Mouse (Mus musculus) thymus, postnatal 25 days (tissue): ENCODE measurements around the gene Gm20388.

Source experiments
- DNase-seq: peaks from one replicate; pipeline ENCODE4 v3.0.0; 2022

The Gm20388 gene

DNA sequence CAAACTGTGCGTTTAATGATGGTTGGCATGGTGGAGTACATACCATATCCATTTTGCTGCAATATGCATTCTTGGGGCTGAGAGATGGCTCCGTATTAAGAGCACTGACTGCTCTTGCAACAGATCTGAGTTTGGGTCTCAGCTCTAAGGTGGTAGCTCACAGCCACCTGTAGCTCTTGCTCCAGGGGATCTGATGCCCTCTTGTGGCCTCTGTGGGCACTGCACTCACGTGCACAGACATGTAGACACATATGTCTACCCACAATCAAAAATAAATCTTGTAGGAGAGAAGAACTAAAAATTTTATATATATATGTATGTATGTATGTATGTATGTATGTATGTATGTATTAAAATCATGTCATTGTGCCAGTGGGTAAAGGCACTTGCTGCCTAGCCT is 1307.8 kb downstream of the Gm20388 start:
- peak; percentile 27 for DNase-seq

DNA sequence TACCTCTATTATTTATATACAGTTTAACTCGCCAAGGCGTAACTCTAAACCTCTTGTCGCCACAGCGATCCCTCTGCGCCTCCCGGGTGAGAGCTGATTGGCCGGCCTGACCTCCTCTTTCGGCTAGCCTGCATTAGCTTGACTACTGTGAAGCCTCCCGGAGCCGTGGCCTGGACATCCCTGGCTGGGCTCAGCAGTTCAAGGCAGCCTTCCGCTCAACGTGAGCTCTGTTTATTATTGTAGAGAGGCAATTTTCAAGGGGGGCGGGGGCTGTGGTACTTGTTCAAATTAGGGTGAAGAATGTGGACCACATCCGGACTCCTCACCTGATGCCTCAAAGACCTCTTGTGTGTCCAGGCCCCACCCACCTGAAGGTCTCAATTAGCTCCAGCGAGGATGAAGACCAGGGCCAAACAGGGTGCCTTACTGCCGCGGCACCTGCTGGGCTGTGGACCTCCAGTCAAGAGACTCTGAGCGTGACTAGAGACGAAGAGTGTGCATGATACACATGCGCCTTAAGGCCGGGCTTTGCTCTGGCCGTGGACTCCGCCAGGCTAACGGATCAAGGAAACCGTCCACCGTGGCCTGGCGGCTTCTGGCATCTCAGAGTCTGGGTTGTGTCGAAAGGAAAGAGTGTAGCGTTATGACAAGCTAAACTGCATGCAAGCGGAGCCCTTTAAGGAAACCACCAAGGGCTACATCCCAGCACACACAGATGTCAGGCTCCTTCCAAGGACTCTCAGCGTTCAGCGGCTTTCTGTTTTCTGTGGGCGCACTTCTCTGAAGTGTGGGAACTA is 1309.7 kb downstream of the Gm20388 start:
- DNase-seq, result no peak

DNA sequence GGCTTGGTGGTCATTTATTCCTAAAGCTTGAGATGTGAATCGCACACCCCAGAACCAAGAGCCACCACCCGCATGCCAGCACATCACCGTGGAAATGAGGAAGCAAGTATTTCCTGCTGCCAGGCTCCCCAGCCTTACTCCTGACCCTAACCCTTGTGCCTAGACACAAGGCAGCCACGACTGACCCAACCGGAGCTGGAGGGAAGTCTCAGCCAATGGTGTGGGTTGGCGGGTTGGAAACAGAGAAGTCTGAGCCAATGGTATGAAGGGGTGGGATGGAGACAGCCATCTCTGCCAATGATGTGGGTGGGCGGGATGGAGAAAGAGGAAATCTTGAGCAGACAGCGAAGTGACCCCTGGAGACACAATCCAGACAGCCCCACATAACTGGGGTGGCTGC is 1314.1 kb downstream of the Gm20388 start:
- DNase-seq, result no peak

DNA sequence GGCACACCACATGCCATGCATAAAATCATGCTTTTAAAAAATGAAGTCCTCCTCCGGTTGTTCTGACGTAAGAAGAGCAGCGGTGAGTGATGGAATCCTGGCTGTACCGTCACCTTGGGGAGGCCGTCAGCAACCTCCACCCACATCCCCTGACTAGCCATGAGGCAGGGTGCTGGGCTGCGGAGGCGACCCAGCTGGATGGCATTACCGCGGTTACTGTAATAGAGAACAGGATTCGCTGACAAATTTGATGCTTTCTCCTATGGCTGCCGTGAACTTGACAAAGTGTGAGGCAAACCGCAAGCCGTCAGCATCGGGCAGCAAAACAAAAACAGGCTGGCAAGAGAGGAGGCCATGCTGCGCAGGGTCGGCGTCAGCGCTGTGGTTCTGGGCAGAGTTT is 1317.1 kb downstream of the Gm20388 start:
- DNase-seq, result no peak

DNA sequence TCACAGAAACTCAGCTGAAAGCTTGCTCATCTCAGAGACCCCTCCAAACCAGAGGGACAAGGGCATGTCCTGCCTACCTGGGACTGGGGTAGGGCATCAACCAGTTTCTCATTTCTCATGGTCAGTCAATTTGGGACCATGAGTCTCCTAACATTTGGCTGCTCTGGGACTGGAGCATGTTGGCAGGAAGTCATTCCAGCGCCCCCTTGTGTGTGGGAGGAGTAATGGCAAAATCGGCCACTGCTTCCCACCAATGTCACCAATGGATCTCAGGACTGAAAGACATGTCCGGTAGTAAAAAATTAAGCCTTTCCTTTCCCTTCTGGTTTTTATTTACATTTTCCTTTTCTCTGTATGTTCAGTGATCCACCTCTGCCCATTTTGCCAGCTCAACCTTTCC is 1318.3 kb downstream of the Gm20388 start:
- DNase-seq, result no peak

DNA sequence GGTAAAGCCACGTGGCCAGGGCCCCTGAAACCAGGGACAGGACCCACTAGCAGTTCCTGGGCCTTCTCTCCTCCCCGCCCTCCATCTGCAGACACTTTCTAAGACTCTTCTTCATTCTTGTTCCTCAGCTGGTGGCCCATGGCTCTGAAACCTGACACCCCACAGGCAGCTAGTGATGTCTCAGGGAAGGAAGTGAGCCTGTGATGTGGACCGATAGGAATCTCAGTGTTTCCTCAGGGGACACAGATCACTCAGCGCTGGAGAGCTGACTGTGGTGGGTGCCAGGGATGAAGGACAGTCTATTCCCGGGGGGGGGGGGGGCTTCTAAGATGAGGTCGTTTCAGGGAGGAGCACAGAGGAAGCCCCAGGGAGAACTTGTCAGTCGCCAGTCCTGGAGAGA is 1318.9 kb downstream of the Gm20388 start:
- no peak for DNase-seq

DNA sequence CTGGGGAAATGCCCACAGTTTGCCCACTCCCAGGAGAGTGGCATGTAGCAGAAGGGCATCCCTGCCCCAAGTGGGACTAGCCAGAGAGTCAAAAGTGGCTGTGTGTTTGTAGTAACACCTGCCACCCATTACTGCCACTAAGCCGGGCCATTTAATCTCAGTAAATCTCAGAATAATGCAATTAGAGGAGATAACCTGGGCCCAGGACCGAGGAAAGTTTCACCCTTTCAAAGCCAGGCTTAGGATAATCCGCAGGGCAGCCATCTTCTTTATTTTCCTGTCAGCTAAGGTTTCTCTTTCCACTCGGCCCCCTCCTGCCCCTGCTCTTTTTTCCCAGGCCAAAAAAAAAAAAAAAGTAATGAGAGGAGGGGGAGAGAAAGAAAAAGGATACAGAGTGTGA is 1322.6 kb downstream of the Gm20388 start:
- DNase-seq, result no peak

DNA sequence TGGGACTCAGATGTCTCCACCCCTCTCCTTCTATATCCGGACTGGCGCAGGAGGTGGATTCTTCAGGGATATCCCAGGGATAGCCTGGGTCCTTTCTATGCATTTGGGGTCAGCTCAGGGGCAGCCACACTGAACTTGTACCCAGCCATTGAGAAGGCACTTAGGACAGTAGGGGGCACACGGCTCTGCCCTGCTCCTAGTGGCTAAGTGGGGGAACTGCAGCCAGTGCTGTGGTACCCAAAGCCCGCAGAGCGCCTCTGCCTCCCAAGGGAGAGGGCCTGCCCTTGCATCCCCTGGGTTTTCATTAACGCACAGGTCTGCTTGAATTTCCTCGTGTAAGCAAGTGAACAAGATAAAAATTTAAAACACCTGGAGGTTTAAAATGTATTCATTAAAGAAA is 1324.3 kb downstream of the Gm20388 start:
- peak; percentile 27 for DNase-seq

DNA sequence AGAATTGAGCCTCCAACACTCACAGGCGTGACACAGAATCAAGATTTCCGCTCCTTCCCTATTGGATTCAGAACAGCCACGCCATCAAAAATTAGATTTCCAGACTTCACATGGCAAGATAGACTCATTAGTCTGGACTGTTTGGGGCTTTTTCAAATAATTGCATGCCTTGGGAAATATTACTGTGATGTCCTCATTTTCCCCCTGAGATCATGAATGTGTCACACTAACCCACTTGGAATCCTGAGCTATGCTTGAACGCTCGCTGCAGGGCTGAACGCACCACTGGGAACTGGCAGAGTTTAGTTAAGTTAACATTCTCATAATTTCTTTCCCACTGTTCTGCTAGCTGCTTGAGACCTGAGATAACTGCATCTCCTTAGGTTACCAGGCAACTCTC is 1329.0 kb downstream of the Gm20388 start:
- no peak for DNase-seq

DNA sequence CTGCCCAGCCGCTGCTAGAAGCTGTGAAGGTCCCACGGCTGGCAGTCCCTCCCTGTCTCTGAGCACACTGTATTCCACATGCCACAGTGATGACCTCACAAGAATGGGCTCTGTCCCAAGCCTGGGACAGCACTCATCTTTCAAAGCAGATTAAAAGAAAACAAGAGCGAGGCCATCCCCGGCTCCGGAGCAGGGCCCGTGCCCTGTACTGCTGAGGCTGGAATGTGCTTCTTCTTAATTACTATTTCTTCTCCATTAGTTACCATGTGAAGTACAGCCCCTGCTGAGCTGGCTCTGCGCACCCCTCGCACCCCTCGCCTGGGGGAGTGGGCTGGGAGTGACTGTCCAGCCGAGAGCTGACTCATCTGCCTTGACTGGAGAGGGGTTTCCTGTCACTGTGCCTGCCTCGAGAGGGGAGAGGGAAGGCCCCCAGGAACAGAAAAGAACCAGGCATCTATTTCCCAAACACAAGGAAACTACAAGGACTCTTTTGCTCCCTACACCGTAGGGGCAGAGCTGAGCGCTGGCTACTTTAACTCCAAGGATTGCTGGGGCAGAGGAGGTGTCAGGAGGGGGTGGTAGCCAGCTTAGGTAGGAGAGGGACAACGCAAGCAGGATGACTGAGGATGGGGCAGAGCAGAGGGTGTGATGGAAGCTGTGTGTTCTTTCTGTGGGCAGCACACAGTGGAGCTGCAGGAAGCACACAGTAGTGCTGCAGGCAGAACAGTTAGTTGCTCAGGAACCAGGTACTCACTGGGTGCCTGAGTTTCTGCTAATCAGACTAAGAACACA is 1331.3 kb downstream of the Gm20388 start:
- DNase-seq, result no peak

DNA sequence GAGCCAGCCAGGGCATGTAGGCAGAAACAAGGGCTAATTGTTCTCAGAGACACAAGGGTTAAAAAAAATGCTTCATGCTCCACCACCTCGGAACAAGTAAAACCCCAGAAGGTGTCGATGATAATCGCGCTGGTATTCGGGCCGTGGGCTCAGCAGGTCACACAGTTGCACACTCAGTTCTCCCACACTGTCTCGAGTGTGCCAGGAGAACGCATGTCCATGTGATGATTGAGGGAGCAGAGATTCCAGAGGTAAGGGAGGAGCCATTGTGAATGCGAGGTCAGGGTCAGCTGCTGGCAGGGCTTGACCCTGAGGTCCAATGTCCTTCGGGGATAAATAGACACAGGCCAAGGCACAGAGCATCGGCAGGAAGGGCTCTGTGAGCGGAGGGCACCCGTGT is 1332.0 kb downstream of the Gm20388 start:
- DNase-seq, result no peak

DNA sequence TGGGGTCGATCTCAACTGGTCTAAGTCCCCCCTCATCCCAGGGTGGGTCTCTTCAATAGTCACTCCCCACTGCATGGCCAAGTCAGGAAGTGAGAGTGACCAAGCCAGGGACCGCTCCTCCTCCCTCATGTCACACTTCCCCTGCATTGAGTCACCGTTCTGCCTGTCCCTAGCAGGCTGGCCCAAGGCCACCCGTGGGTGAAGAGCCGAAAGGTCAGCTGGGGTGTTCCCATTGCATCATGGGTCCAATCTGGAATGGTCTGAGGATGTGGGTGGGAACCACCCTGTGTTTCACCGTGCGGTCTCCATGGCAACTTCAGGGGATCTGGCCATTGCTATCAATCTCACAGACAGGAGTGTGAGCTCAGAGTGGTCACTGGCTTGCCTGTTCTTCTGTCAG is 1338.2 kb downstream of the Gm20388 start:
- no peak for DNase-seq

DNA sequence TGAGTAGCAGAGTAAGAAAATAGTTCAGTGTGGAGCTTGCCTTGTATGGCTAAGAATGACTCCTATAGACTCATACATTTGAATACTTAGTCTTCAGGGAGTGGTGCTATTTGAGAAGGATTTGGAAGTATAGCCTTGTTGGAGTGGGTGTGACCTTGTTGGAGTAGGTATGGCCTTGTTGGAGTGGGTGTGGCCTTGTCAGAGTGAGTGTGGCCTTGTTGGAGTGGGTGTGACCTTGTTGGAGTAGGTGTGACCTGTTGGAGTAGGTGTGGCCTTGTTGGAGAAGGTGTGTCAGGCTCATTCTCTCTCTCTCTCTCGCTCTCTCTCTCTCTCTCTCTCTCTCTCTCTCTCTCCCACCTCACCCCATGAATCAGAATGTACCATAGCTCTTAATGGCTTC is 1338.8 kb downstream of the Gm20388 start:
- DNase-seq, result no peak

DNA sequence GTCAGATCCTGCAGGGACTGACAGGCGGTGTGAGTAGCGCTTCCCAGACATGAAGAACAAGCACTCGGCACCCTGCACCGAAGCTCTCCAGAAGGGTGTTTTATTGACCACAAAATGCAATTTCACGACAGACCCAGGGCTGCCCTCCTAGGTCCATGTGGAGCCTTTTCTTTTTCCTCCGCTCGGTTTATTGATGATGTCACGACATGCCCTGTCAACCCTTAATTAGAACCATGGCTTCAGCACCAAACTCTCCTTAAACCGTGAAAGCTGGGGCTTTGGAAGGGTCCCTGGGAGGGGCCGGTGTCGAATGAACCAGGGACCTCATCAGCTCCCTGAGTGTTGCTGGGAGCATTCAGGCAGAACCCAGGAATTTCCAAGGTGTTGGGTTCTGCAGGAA is 1340.4 kb downstream of the Gm20388 start:
- DNase-seq, result no peak

DNA sequence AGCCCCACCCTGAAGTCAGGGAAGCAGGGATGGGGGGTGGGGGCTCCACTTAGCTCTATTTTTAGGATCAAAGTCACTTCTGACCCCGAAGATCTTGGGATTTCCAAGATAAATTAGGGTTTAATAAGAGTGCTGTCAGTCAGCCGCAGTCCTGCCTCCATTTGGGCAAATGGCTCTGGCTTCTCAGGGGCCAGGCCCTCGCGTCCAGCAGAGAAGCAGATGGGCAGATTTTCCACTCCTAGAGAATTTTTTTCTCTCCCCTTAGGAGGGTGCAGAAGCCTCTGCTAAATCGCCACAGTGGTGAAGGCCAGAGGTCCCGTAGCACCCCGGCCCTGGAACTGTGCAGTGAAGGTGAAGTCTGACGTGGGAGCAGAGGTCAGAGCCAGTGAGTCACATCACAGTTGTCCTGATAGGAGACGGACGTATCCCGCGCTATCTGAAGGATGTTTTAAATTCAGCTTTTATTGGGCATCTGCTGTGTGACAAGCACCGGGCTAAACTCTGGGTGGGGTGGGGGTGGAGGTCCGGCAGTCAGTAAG is 1345.2 kb downstream of the Gm20388 start:
- no peak for DNase-seq

DNA sequence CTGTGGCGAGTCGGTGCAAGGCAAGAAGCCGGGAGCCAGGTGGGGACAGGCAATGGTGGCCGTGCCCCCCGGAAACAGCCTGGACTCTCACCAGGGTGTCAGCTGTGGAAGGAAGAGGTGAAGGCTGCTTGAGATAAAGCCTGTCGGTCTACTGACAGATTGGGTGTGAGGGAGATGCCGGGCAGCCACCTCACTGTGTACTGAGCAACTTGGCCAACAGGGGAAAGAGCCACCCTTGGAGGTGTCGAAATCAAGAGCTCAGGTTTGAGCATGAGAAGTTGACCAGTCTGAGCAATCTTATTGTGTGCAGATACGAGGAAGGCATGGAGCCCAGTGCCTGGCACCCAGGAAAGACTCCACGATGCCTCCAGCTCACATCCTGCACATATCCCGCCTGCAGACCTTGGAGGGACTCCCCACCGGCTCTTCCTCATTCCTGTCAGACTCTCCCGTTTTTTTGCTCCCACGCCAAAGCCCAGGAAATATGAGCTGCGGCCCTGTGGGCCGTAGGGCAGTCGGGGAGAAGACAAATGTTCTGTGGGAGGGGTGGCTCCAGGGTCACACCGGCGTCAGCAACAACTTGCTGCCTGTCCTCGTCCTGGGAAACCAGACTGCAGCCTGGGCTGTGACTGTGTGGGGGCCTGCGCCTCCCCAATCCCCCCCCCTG is 1347.6 kb downstream of the Gm20388 start:
- no peak for DNase-seq

DNA sequence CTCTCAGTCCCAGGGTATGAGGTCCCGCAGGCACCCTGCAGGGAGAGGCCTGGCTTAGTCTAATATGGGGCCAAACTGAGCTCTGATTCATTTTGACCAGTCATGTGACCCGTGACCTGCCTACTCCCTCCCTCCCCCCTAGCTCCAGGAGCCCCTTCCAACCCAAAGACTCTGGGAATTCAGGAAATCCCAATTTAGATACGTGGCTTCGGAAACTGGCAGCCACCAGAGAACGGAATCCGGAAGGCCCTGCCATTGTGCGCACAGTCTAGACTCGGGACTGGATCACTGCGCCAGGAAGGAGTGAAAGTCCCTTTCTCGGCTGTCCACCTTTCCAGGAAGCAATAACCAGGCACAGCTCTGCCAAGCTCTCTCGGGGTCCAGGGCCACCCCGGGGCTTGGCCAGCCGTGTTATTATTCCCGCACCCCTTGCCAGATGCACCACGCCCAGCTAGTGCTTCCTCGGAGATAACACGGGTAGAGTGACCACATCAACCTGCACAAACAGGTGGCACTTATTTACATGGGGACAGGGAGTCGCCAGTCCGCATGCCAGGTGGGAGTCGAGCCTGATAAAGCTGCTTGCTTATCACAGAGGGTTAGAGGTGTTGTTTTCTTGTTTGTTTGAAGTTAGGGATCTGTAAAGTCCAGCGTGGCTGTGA is 1352.2 kb downstream of the Gm20388 start:
- DNase-seq, result no peak

DNA sequence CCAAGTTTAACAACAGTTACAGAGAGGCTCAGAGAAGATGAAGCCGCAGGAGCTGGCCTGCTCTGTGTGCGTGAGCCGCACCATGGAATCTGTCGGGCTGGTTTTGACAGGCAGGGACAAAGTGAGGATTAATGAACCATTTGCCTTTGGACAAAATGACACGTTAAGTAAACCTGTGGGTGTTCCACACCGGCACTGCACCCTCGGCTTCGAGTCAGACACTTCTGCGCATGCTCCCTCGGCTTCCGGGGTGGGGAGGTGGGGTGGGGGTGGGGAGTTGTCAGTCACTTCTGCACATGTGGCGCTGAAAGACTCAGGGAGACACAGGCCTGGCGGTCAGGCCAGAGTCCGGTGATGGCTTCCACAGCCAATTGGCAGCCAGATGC is 1352.7 kb downstream of the Gm20388 start:
- DNase-seq, result no peak

DNA sequence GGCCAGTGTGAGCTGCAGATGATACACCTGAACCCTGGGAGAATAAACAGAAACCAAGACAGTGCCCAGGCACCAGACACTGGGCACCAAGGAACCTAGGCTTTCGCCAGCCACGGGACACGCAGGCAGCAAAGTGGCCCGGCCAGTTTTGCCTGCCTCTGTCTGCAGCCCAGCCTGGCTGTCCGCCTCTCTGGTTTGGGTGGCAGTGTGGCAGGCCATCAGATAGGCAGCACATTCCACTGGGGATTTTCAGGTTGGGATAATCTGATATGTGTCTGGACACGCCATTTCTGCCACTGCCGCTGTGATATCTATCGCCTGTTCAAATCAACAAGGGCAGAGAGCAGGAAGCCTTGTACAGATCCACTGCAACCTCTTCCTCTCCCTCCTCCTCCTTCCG is 1353.6 kb downstream of the Gm20388 start:
- no peak for DNase-seq

DNA sequence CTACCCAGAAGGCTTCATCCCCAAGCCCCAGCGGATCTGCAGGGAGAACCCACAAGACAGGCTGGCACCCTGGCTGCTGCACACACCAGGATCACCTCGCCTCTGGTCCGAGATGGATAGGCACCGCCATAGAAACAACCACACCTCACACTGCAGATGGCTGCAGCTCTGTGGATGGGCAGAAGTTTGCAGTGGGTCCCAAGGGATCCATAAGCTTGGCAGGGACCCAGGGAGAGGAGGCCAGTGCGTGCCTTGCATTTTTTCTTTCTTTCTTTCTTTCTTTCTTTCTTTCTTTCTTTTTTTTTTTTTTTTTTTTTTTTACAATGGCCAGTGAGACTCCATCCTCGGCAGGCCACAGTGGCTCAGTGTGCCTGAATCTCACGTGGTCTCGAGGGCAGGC is 1360.9 kb downstream of the Gm20388 start:
- no peak for DNase-seq

DNA sequence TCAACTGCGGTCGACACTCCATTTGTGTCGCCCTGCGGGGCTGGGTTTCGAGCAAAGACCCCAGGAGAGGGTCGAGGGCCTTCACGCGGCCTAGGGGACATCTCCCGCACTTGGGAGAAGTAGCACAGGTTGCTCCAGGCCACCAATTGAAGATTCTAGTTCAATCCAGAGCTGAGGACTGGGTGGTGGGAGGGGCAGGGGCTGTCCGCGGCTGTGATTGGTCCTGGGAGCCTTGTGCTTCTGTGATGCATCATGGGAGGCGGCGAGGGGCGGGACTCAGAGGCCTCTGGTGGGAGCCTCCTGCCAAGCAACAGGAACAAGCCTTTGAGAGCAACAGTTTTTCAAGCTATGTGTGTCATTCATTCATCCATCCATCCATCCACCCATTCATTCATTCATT is 1362.6 kb downstream of the Gm20388 start:
- peak; percentile 4 for DNase-seq

DNA sequence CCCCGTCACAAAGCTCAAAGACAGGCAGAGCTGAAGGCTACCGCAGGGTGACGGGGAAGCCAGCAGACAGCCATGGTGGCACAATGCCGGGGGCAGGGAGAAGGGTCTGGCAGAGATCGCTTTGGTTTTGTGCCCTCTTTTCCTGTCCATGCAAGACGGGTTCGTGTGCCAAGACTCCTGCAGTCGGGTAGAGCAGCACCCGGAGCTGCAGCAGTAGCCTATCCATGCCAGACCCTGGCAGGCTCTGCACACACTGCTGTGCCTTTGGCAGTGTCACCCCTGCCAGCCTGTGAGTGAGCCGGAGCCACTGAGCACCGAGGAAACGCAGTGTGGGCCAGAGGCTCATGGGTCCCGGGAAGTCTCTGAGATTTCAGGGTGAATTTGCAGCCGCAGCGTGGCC is 1363.0 kb downstream of the Gm20388 start:
- no peak for DNase-seq

DNA sequence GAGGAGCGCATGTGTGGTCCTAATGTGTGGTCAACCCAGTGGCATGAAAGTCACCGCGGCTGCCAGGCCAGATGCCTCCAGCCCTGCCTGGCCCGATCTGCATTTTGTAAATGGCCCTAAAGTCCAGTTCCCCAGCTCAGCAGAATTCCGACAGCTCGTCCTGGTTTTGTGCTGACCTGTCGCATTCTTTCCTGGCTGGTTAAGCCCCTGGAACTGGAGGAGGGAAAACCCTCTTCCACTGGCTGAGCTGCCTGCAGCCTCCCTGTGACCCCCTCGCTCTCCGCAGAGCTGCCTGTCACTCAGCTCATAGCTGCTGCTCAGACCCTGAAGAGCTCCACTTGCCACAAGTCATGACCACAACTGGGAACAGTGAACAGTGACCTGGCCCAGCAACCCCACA is 1369.8 kb downstream of the Gm20388 start:
- no peak for DNase-seq
